Mouse (Mus musculus) CD8-positive naive resting alpha-beta T cell, adult 2 months (primary cell): Measurements from ENCODE around the gene Rala.

ENCODE experiments used
- DNase-seq, 2 experiments: peaks; one replicate each; pipeline ENCODE4 v3.0.0; 2022; ENCODE audit warnings: low read depth in 2 of 2, low spot score in 2 of 2

The Rala gene

DNA sequence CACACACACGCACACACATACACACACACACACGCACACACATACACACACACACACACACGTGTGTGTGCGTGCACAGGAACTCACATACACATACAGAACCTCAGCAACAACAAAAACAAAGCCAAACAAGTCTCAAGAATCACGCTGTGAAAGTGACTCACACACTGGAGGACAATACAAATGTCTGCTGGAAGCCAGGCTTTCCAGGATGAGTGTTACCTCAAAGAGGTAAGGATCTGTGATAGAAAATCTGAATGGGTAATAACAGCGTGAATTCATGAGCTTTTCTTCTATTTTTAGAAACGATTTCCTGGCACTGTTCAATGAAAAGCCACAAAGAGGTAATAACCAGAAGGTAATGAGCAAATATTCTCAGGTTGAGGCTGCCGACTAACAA is 59.8 kb downstream of the Rala start:
- no peak for DNase-seq

DNA sequence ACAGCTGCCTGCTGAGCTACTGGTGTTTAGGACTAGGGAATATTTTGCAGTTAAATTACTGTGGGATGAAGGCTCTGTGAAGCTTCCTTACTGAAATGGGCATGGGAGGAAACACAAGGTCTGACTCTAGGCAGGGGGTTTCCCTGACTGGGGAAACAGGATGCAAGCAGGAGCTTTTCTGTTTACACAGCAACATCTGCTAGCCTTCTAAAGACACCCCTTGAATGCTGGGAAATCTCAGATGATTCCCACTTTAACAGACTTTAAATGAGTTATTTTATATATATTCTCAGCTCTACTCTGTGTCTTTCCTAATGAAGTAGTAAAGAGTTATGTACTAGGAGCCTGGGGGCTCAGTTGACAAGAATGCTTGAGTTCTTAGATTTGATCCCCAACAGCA is 65.0 kb downstream of the Rala start:
- no peak for DNase-seq

DNA sequence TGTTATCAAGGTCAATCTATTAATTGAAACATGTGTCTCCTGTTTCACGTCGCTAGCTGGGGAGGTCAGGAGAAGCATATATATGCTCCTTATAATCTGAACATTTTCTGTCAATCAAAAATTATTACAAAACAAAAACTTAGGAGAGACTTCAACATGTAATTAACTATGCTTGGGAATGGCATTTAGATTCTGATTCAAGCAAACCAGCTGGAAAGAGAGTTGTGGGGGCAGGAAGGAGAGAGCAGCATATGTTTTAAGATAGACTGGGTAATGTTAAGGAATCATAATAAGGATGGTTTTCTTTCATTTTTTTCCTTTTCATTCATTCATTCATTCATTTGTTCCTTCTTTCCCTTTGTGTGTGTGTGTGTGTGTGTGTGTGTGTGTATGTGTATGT is 77.3 kb downstream of the Rala start:
- DNase-seq, result no peak

DNA sequence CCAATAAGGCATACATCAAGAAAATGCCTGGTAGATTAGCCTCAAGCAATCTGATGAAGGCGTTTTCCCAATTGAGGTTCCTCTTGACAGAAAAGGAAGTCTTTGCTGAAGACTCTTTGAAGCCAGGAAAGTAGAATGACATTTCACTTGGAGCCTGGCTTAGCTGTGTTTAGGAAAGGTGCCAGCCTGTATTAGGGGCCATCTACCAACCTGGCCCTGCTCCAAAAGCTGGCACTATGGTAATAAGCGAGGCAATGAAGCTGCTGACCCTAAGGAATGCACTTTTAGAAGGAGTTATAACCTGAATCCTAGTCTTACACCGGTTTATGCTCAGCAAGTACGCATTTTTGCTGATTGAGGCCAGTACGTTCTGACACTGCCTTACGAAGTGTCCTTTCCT is 83.5 kb downstream of the Rala start:
- no peak for DNase-seq

DNA sequence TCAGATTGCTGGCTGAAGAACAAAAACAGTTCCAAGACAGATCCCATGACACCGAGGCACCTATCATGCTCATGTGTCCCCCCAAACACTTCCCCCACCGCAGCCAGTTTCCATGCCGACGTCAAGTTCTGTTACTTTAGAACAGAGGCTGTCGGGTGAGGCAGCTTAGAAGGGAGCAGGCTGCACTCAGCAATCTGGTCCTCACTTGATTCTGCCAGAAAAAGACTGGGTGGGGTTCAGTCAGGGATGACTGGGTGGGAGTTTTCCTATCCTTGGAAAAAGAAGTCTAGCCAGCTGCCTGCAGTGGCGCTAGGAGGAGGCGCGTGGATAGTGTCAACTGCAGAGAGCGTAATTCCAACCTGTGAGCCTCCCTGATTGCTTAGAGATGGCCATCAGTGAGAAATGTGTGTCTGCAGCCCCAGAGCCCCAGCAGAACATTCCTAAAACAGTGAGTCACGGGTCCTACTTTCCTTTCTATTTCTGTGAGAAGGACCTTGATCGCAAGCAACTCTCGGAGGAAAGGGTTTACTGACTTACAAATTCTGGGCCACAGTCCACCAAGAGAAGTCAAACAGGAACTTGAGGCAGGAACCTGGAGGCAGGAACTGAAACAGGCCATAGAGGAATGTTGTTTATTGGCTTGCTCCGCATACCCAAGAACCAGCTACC is 84.5 kb downstream of the Rala start:
- DNase-seq, result no peak

DNA sequence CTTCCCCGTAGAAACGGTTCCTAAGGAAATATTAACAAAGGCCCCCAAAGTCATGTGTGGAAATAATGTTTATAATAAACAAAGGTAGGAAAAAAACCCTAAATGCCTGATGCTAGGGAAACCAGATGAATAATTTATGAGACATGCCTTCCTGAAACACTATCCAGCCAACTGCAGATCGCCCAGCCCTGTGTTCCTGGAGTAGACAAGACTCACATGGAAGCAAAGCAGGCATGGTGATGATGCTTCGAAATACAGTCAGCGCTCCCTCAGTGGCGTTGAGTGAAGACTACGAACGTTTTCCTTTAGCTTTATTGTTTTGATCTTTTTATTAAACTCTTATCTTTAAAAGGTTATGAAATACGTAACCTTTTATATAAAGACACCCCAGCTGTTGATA is 87.0 kb downstream of the Rala start:
- DNase-seq, result no peak

DNA sequence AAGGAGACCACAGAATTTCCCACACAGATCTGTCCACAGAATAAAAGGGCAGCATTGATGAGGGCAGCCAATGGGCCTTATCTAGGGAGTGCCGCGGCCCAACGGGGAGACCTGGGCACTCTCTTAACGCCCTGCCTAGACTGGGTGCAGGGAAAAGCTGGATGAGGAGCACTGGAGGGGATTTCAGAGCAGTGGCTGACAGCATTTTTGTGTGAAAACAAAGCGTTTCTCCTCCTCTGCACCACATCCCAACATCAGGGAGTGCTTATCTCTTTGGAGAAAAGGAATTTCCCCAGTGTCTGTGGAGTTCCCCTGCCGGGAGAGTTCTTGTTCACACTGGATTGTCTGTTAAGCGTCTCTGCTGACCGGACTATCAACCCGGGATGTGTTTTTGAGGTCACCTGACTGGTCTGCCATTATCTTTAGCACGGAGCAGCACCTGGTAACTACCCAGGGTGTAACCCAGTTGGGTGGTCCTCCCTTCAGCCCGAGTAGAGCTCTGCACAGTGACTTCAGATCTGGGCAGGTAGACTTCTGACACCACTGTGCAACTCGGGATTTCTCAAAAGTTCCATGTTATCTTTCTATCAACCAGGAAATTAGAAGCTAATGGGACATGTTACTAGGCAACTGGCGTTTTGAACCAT is 88.4 kb downstream of the Rala start:
- DNase-seq, result no peak

DNA sequence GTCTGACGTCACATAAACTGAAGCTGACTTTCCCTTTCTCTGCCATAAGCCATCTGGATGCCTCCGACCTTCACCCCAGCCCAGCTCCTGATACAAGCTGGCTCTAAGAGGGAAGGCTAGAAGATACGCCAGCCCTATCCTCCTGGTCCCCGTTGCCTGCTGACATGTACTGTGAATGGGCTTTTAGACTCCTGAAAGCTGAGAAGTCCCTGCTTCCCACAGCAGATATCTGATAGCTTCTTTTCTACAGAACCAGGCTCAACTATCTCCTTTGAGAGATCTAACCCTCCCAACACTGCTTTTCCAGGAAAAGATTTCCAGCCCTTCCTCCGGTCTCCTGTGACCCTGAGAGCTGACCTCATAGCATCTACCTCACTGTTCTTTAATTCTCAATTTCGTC is 89.3 kb downstream of the Rala start:
- DNase-seq, result no peak

DNA sequence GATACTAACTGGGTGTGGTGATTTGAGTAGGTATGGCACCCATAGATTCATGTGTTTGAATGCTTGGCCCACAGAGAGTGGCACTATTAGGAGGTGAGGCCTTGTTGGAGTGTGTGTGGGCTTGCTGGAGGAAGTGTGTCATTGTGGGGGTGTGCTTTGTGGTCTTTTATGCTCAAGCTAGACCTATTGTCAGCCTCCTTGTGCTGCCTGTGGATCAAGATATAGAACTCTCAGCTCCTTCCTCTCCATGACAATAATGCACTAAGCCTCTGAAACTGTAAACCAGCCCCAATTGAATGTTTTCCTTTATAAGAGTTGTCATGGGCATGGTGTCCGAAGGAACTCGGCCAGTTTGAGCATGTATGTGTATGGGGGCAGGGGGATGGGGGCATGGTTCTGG is 100.7 kb downstream of the Rala start:
- DNase-seq, result no peak

DNA sequence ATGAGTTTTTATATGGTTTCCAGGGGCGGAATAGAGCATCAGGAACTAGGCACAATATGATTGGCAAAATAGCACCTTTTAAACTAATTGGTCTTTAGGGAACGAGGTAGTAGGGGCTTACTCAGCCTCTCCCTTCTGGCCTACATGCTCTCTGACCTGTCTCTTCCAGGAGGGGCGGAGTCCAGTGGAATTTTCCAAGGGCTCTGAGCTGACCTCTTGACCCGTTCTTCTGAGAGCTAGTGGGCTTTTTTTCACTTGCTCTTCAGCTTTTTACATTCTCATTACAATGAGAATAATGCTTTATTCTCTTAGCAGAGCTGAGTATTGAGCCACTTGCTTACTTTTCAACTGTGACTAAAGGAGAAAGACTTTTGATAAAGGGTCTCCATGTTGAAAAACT is 101.3 kb downstream of the Rala start:
- no peak for DNase-seq

DNA sequence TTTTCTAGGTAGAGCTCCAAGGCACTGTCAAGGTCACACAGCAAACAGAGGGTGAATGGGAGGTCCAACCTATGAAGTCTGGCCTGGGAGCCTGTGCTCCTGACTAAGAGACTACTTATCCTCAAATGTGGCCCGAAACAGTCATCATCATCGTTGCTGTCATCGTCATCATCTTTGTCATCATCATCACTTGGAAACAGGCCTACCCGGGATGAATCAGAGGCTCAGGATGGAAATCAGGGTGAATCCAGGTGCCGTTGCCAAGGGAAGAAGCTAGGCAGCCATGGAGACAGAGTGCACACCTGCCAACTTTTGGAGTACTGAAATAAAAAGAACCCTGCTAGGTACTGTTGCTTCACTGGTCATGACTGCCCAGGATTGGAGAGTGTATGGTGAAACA is 104.9 kb downstream of the Rala start:
- no peak for DNase-seq

DNA sequence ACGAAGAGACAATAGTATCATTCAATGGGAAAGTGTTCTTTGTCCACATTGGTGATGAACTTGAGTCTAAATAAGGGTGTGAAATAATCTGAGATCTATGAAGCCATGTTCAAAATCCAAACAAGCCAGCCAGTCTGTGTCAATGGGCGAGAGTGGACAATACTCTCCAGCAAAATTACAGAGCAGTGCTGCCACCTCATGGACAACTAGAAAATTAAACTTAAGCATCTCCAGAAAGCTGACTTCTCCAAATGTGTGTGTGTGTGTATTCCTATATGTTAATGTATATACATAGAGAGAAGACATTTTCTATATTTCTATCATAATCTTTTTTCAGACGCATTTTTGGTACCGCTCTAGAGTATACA is 105.6 kb downstream of the Rala start:
- peak; percentile 28 to 51 for DNase-seq

DNA sequence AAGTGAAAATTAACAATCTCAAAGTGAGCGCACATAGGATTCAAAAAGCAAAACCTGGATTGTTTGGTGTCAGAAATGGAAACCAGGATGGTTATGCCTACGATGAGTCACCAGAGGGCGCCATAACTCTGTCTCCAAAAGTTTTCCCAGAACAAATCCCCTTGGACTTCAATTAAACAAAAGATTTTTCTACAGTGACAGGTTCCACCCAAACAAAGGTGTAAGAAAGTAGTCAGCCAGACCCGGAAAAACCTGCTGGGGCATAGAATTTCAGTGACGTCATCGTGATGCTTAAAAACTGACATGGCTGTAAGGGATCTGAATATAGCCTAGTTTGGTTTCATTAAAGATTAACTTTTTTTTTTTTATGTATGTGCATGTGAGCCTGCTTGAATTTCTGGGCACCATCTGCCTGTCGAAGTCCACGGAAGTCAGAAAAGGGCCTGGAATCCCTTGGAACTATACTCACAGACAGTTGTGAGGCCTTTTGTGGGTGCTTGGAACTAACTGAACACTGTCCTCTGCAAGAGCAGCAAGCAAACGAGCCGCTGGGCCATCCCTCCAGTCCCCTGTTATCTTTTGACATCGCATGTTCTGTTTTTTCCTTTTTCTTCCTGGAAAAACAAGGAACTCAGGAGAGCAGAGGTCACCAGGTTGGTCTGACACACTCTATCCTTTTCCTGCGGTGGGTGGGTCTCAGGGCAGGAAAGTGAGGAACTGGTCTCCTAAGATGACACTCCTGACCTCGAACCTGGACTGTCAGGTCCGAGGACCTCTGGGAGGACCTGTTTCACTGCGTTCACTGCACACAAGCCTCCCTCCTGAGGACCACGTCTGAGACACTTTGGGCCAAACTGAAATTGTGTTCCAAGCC is 106.2 kb downstream of the Rala start:
- DNase-seq, result no peak

DNA sequence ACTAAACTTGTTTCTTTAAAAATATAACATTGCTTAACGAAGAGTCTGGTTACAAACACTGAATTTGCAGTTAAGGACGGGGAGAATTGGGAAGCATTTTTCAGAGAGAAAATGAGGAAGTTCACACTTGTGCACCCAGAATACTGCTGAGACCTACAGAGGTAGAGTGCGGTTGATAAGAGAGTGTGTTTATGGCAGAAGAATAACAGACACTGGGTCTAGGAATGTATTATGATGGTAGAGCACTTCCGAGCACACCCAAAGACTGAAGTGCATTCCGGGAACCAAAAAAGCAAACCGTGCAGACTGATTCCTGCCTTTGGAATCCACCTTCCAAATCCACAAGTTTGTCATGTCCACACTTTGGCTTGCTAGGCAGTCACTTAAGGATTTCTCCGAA is 107.2 kb downstream of the Rala start:
- DNase-seq, result no peak

DNA sequence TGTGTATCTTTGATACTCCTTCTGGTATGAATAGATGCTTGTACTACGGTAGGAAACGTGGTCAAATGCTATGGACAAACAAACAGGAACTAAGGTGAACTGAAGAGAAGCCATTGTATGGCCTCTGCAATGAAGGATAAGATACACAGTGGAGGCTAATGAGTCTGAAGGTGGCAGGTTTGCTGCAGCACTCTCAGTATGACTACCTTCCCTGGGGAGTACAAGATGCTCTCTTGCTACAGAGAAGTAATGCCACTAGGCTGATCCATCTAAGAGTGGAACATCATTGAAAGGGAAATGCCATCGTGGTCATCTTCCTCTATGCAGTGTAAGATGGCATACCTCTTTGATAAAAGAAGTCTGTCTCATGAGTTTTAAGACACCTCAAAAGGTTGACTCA is 111.1 kb downstream of the Rala start:
- no peak for DNase-seq
